Mouse (Mus musculus) ovary, adult 18-20 months (tissue): ENCODE measurements at regions not wholly inside any gene's neighbourhood (a gene's known extent, or its start where the extent isn't known, plus 50 kb on each side); places are given as distances from the start of the nearest gene placed in this dataset.
"Not testable (repeated sequence)": the region's sequence is repeated elsewhere in the genome, so short reads cannot be mapped to it uniquely, and the experiment has no call there.

Source experiments
- DNase-seq: peaks from one replicate; pipeline ENCODE4 v3.0.0; 2022; ENCODE audit warnings: low spot score, mixed read lengths

DNA sequence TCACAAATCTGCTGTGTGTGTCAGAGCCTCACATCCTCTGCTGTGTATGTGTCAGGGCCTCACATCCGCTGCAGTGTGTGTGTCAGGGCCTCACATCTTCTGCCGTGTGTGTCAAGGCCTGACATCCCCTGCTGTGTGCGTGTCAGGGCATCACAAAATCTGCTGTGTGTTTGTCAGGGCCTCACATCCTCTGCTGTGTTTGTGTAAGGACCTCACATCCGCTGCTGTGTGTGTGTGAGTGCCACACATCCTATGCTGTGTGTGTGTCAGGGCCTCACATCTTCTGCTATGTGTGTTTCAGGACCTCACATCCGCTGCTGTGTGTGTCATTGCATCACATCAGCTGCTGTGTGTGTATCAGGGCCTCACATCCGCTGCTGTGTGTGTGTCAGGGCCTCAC, 63.3 kb downstream of the Asmt start:
- peak; percentile 1 for DNase-seq

DNA sequence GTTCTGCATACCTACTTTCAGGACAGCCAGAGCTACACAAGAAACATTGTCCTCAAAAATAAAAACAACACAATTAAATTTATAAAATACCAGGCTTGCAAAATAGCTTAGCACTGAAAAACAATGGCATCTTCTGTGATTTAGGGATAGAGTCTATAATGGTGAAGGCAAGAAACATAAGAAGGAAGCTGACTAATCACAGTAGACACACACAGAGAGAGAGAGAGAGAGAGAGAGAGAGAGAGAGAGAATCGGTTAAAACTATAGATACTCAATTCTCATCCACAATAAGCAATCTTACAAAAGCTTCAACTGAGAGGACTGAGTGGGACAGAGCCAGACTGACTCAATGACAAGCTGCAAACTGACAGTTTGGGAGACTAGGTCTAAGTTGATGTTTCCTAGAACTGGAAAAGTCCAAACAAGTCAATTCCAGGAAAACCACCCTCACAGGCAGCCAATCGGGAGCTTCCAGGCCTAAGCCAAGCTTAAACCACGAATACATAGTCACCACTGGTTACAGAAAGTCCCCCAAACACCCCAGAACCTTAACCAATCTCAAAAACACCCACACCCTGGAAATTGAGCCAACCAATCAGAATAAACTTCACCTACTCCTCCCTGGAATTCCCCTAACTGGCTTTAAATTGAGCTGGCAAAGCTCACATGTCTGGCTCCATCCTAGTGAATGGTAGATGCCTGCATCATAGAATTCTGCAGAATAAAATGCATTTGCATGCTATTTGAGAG, 81.2 kb downstream of the Asmt start:
- DNase-seq, result not testable (repeated sequence)
